Mouse (Mus musculus): ENCODE measurements at regions not wholly inside any gene's neighbourhood (a gene's known extent, or its start where the extent isn't known, plus 50 kb on each side); places are given as distances from the start of the nearest gene placed in this dataset.
A peak's percentile ranks its signal among the peaks of the same experiment; 100 is the strongest.

DNA sequence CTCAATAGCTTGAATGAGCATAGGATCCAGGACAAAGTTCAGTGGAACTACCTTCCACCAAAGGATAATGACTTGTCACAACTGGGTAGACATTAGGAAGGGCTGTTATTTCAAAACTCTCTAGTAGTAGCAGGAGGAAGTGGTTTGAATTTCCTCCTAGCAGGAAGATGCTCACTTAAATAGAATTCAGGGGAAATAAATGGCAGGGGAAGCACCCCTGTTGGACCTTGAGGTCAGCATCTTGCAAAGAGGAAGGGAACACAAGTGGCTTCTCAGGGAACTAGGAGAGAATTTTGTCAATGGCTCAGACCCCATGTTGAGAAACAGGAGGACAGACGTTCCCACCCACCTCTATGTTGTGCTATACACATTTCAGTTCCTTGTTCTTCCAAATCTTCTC lies 178.4 kb upstream of the Jun start:
- DNase-seq (ENCODE audit: low spot score in 2 of 2) = peak in 1 of 2 experiments; percentile 35

DNA sequence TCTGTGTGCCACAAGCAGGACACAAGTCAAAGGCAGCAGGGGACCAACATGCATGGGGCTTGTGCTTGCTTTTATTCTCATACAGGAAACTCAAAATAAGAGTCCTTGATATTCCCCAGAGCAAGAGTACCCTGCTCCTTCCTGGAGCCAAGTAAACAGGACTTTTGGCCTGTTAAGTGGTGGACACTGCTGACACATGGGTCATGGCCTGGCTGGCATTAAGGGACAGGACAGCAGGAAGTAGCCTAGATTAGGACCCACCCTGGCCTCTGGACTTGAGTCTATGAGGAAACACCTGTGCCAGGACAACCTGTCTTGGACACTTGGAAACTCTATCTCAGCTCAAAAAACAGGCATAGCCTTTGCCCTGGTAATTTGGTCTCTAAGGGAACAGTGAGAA lies 181.0 kb upstream of the Jun start:
- no peak for DNase-seq (ENCODE audit: low spot score in 2 of 2)

DNA sequence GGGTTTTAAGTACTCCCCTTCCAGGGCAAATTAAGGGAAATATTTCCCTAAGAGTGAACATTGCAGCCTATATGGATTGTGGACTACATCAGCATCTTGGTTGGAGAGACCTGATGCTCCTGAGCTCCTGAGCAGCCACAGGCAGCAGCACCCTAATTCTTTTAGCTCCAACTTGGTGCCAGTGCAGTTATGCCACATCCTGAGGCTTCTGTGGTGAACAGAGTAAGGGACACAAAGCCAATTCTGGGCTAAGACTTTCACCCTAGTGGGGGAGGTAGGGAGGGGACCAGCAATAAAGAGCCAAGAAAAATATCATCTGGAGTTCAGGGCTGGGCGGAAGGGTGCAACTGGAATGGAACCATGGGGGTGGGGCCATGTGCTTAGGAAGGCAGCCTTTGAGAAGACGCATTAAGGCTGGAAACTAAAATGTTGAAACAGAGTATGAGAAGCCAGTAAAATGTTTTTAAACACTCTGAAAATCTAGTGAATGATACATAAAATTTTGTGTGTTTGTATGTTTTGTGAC lies 182.1 kb upstream of the Jun start:
- DNase-seq (ENCODE audit: low spot score in 2 of 2) = no peak

DNA sequence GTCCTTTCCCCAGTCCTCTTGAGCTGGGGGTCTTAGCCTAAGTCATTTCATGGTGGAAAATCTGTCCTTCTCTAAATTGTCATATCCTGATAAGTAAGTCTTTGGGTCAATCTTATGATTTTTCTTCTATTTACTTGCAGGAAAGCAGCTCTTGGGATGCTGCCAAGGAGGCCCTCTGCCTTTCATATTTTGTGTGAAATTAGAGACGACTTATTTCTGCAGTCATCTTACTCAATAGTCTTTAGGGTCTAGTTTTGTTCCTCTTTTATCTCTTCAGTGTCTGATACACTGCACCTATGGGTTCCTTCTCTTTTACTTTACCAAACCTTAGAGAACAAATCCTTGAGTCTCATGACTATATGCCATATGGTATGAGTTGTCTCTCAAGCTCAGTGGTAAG lies 196.0 kb upstream of the Jun start:
- DNase-seq (ENCODE audit: low spot score in 2 of 2) = no peak

DNA sequence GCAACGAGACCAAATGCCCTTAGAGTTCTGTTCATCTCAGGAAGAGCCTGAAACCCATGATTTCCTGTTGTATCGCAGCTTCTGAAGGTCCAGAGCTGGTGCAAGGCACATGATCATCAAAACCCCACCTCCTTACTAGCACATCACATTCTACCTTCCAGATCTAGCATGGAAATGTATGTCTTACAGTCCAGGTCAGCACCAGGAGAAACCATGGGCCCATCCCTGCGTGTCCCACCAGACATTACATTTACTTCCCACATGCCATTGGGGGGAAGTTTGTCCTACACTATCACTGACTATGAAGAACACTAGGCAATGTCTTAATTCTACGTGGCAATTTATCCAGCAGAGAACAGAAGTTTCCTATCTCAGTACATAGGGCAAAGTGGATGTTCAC lies 197.0 kb upstream of the Jun start:
- no peak for DNase-seq (ENCODE audit: low spot score in 2 of 2)

DNA sequence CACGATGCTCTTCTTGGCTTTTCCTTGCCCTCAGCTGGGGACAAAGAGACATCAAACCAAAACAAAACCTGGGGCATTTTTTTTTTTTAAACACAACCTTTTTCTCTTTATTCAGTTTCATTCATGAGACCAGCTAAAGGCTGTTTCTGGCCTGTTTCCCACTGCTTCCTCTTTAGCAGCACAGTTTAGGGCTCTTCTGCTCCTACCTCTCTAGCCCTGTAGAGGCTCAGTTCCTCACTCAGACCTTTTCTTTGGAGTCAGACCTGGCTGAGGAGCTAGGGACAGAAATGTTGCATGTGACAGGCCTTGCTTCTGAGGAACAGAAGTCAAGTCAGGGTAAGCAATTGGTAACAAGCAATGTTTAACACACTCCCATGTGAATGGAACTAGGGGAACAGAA lies 198.1 kb upstream of the Jun start:
- no peak for DNase-seq (ENCODE audit: low spot score in 2 of 2)

DNA sequence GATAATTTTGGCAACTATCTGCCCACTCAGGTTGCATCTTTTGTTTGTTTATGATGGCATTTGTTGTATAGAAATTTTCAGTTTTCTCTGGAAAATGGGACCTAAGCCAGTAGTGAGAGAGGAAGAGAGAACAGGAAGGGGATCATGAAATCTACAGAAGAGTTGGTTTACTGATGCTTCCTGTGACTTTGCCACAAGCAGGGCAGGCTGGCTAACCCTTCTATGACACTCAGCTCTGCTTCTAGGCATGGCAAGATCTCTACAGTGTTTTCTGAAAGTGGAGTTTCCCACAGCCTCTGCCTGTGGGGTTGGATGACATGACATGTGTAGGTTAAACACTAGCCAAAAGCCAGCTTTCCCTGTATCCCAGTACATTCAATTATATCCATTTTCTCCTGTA lies 217.7 kb upstream of the Jun start:
- no peak for DNase-seq (ENCODE audit: low spot score in 2 of 2)

DNA sequence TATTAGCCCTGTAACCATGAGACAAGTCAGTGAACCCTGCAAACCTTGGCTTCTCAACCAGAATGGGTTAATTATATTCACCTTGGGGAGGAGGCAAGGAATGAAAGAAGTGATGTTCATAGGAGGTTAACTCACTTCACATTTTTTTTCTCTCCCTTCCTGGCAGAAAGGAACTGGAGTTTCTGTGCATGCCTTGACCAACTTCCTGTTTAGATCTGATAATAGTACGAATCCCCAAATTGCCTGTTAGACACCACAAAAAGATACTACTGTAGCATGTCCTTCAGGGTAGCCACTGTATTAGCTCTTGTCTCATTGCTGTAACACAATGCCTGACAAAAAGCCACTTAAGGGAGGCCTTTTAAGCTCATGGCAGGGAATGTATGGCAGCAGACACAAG lies 218.4 kb upstream of the Jun start:
- DNase-seq (ENCODE audit: low spot score in 2 of 2) = no peak

DNA sequence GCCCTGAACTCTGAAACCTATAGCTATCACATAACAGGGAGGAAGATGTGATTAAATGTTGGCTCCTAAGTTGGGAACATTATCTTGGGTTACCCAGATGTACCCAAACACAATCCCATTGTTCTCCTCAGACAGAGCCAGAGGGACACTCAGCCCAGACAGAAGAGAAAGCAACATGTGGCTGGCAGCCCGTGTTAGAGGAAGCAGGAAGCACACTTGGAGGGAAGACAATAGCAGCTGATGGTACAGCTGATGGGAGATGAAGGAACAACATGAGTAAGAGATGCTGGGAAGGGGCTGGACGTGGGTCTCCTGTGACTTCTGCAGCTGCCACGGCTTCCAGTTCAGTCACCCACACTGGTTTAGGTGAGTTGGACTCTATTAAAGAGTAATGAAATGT lies 224.2 kb upstream of the Jun start:
- DNase-seq (ENCODE audit: low spot score in 2 of 2) = no peak

DNA sequence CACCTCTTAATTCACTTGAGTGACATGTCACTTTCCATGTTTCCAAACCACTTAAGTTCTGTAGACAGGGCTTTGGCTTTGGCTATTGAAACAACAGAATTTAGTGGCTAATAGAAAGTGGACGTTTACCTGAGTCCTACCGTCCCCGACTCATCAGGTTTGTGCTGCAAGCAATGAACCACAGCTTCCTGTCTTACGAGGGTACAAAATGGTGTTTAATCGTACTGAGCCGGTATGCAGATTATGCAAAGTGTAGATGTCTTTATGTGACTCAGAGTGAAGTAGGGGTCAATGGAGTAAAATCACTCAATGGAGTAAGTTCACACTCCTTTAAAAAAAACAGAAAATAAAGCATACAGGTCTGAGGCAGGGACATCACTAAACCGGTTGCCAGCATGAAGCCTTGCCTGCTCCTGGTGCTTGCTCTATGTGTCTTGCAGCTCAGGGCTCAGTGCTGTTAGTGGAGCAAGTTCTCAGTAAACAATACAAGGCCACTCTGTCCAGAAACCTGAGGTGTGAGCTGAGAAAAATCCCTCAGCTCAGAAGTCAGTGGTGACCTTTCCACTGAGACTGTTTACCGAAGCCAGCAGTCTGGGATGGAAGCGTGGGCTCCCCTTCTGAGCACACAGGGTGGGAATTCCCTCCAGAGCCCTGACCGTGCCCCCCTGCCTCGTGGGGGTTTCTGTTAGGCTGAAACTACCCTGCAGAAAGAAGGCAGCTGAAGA lies 226.1 kb upstream of the Jun start:
- peak; percentile 32 to 39 for DNase-seq (ENCODE audit: low spot score in 2 of 2)

DNA sequence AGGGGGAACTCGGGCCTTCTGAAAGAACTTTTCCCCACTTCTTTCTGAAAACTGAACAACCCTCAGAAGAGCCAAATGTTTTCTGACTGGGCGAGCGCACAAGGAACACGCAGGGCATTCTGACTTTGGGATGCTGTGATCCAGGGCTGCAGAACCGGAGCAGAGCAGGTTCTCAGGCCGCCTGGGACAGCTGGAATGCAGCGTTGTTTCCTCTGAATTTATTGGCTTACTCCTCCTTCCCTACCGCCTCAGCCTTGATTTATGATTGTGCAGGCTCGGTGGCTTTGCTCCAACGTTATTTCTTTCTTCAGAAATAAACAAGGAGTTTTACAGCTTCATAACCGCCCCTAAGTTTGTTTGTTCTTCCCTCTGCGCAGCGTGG lies 226.7 kb upstream of the Jun start:
- DNase-seq (ENCODE audit: low spot score in 2 of 2) = no peak

DNA sequence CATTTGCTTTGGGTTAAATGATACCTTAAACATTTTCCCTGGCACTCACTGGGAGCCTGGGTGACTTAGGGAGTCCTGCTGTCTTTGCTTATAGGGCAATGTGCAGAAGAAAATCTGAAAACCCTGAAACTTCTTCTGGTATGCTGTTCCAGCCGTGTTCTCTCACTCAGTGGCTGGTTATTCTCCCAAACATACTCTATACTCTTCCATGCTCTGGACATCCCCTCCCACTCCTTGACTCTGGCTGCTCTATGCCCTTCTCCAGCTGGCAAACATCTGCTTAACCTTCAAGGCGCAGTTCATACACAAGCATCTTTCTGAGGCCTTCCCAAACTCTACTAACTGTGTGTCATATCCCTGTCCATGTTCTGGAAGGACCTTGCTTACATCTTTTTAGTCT lies 227.2 kb upstream of the Jun start:
- DNase-seq (ENCODE audit: low spot score in 2 of 2) = no peak

DNA sequence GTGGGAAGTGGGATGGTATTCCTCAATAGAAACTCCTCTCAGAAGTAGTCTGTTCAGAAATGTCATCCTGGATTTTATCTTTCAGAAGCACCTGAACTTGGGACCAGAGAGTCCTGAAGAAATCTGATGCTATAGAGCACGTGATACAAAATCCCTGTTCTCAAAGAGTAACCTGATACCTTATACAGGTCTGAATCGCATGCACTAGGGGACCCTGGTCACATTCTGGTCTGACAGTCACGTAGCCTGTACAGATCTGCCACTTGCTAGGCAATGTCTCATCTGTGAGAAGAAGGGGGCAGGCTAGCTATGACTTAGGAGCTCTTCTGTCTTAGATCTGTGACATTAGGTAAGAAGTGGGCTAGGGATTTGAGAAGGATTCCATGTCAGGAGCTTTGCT lies 230.1 kb upstream of the Jun start:
- DNase-seq (ENCODE audit: low spot score in 2 of 2) = no peak

DNA sequence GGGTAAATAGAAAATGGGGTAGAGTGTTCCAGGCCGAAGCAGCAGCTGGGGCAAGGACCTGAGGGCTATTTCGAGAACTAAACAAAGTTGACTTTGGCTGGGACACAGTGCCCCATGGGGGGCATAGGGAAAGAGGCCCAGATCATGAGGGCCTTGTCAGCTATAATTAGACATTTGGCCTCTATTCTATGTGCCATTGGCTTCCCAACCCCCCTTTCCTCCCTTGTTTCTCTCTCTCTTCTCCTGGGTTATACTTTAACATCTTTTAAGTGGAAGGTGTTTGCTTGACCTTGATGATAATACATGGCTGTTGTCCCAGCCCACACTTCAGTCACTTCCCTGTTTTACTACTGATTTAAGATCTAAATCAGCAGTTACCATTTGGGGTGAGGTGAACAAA lies 231.8 kb upstream of the Jun start:
- DNase-seq (ENCODE audit: low spot score in 2 of 2) = no peak

DNA sequence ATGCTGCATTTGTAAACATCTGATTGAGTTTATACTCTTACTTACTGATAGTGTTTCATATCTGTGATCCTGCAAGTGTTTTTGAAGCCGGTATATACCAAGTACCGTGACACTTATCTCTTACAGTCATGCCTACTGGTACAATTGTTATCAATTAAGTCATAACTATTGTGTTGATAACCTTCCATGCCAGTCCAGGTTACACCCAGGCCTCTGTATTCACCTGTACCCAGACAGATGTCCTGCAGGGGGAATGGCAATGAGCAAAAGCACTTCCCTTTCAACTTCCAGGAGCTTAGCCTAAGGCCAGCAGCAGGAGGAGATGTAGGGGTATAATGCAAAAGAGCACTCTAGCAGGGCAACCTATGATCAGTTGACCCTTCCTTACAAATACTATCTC lies 232.2 kb upstream of the Jun start:
- DNase-seq (ENCODE audit: low spot score in 2 of 2) = no peak

DNA sequence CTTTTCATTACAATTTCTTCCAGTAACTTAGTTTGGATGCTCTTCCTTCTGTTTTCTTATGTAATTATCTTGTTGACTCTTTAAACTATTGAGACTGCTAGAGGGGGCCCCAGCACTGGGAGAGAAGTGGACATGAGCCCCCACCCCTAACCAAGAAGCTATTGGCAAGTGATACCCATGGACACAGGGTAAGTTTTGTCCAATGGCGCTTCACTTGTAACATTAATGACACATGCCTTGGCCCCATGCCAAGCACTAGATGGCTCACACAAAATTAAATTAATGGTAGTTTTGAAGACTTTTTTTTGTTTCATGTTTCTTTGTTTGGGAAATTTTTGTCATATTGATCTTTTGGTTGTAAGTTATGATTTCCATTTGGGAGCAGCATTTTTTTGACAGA lies 232.7 kb upstream of the Jun start:
- DNase-seq (ENCODE audit: low spot score in 2 of 2) = no peak

DNA sequence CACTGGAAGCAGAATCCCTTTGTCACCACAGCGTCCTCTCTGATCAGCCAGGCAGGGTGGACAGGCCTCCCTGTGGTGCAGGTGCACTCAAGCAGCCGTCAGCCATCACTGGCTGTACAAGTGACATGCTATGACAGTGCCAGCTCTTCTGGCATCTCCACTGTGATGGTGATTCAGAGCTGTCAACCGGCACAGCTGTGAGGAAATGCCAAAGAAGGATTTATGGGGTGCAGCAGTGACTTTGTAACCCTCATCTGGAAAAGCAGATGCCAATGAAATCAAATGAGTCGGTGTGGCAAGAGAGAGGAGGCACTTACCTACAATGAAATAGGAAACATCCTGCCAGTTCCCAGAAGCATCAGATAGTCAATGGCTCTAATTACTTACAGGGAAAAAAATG lies 238.3 kb upstream of the Jun start:
- DNase-seq (ENCODE audit: low spot score in 2 of 2) = no peak

DNA sequence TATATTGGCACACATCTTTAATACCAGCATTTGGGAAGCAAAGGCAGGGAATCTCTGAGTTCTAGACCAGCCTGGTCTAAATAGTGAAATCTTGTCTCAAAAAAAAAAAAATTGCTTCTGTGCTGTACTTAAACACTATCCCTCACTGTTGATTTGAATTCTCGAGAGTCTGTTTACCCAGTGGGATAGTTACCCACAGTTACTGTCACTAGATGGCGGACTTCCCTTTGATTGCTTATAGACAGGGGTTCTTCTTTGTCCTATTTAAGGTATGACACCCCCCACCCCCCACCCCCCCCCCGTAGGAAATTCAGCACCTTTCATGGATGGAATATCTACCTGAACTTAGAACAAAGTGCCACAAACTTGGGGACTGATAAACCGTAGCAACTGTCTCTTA lies 242.1 kb upstream of the Jun start:
- no peak for DNase-seq (ENCODE audit: low spot score in 2 of 2)

DNA sequence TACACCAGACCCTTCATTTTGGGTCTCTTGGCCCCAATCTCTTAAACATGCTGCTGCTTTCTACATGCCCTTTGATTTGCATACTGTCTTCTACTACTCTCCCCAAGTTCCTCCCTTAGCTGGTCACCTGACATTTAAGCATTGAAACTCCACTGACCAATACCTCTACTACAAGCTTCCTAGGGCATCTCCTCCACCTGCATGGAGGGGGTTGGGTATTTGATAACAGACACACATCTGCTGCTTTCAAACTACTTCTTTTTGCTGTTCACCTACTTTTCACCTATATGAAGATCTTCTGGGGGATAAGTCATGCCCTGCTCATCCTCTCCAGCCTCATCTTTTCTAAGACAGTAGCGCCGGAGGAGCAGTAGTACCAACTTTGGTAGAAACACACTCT lies 249.9 kb upstream of the Jun start:
- peak; percentile 10 to 33 for DNase-seq (ENCODE audit: low spot score in 2 of 2)

DNA sequence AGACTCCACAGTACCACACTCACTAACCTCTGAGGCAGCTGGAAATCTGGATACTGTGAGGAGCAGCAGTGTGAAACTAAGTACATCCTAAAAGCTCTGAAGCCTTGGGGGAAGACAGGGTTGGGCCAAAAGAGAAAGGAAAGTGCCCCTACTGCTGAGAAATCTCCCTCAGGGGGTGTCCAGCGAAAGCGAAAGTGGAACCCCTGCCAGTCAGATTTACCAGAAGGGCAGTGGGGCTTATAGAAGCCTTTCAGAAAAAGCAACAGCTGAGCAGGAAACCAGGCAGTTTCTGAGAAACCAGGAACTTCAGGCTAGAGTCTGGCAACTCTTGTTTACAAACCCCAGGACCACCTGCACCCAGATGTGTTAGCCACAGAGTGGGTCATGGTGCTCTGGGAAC lies 251.3 kb upstream of the Jun start:
- DNase-seq (ENCODE audit: low spot score in 2 of 2) = peak; percentile 79 to 83

DNA sequence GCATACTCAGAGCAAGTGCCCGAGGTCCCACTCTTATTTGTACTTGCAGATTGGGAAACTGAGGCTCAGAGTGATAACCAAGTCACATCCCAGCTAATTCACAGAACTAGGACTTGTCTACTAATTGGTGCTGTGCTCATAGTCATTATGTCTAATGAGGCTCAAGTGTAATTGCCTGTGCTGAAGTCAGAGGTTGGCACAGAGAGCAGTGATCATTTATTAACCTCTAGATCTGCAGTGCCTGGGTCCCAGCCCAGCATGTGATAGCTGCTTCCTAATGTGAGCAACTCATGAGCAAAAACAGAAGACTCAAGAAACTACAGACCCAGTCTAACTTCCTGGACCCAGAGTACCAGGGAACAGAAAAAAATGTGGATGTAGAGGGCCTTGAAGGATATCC lies 252.0 kb upstream of the Jun start:
- DNase-seq (ENCODE audit: low spot score in 2 of 2) = no peak

DNA sequence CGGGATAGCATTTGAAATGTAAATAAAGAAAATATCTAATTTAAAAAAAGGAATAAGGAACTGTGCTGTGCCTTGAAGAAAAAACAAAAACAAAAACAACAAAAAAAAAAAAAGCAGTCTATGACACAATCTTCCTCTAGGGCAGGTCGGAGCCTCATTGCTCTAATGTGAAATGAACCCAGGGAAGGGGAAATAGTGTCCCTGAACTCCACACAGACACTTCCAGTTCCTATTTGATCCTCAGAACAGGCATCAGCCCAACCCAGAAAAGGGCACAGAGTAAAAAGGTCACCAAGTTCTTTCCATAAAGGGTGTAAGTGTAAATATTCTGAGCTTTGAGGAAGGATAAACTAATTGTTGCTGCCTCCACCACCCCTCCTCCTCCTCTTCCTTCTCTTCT lies 250.2 kb upstream of the Fggy start:
- no peak for DNase-seq (ENCODE audit: low spot score in 2 of 2)

DNA sequence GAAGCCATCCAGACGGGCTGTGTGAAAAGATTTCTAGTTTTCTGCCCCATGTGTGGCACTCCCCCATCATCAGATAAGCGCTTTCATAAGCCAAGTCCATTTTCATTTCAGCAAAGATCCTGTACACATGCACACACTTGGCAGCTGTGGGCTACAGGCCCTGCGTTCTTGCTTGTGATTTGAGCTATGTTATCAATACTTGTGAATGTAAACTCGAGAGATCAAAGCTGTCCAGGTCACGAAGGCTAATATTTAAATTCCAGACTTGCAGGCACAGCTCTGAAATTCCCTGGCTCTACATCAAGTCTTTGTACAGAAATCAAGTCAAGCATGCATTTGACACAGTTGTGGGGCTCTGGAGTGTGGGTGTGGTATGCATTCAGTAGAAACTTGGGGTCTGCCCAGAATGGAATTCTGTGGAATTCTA lies 248.8 kb upstream of the Fggy start:
- no peak for DNase-seq (ENCODE audit: low spot score in 2 of 2)

DNA sequence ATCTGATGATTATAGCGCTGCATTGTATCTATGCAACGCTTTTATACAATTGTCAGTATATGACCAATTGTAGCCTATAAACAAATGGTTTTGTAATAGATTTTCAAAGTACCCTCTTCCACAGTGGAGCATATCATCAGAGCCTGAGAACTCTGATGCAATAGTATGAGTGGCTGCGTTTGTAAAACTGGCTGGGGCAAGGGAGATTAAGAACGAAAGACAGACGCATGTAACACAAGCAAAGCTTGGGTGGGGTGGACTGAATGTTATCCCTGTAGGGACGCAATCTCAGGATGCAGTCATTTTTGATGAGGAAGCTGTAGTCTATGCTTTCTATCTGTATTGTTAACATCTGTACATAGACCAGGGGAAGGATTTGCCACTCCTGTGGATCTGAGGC lies 246.9 kb upstream of the Fggy start:
- no peak for DNase-seq (ENCODE audit: low spot score in 2 of 2)
